Mouse (Mus musculus) urinary bladder, postnatal 36 days (tissue): Measurements from ENCODE around the gene Tmed6.
"Not testable (repeated sequence)": the region's sequence is repeated elsewhere in the genome, so short reads cannot be mapped to it uniquely, and the experiment has no call there.

Source experiments
- DNase-seq, 2 experiments: peaks; one replicate each; pipeline ENCODE4 v3.0.0; 2022; ENCODE audit warnings: low spot score in 2 of 2, mixed read lengths in 1 of 2

The Tmed6 gene

DNA sequence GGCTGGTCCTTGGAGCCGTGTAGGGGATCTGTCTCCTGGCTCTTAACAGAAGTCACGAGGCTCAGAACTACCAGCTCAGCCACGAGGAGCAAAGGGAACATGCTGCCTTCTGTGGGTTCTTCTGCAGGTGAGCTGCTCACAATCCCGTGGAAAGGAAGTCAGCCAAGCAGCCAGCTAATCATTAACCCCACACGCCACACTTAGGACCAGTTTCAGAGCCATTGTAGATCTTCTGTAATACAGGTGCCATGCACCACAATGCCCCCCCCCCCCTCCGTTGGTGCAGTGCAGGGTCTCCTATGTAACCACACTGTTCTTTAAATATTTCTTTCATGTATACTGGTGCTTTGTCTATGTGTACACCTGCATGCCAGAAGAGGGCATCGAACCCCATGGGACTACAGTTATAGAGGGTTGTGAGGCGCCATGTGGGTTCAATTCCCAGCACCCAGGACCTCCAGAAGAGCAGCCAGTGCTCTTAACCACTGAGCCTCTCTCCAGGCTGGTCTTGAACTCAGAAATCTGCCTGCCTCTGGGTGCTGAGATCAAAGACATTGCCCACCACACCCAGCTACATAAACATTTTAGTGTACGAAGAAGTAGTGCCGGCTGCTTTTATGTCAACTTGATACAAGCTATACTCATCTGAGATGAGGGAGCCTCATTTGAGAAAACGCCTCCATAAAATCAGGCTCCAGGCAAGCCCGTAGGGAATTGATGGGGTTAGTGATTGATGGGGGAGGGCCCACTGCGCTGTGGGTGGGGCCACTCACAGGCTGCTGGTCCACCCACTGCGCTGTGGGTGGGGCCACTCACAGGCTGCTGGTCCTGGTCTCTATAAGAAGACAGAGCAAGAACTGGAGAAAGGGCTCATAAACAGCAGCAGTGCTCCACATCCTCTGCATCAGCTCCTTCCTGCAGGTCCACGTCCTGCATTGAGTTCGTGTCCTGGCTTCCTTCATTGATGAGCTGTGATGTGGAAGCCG is at the start of gene Tmed6:
Tmed6 (minus strand) TSS at position 134 of the 986 bp plus-strand sequence.
- DNase-seq = peak in 1 of 2 experiments; percentile 34

DNA sequence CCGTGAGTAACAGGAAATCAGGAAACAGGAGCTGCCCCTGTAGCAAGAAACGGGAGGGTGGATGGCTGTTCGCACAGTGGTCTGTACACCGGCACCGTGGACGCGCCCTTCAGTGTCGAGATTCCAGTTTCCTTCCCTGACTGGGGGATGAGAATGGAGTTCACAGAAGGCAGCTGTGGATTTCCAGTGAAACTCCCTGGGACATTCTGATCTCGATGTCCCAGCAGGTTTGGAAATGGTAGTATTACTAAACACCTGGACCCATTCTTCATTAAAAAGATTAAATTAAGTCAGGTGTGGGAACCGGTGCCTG is 49.5 kb upstream of the Tmed6 start:
- no peak for DNase-seq

DNA sequence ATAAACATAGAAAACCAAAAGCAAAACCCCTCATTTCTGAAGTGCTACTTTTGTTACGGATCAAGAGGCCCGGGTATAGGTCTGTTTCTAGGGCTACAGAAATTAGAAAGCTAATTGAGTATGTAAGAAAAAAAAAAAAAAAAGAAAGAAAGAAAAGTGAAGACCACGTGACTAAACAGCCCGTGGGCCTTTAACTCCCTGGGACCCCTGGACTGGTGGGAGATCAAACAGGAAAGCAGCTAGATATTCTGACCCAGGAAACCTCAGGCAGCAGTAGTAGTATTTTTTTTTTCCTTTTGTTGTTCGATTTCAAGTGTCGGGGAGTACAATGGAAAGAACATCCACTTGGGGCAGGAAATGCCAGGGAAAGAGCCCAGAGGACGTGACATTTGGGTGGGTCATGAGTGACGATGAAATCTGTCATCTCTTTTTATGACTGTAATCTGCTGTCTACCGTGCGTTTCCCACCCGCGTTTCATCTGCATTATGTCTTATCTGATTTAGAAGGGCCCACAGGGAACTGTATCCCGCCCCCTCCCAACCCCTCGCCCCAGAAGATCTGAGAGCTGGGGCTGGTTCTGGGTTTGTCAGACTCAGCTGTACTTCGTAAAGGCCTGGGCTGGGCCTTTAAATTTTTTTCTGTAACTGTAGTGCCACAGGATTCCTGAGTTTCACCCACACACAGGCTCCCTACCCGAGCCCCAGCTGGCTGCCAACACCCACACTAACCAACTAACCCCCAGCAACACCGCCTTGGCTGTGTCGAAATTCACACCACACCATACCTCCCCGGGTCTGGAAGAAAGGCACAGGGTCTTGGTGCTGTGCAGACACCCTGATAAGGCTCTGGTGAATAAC is 48.9 kb upstream of the Tmed6 start:
- no peak for DNase-seq

DNA sequence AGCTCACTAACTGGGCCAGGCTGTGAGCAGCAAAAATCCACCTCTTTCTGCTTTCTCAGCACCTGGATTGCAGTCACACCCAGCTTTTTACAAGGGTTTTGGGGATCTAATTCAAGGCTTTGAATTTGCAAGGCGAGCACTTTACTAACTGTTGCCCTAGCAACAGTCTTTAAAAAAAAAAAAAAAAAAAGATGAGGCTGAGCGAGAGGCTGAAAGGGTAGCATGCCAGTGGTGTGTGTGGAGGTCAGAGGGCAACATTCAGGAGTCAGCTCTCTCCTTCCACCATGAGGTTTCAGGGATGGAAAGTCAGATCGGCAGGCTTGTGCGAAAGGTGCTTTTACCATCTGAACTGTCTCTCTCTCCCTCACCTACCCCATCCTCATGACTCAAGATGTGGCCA is 47.8 kb upstream of the Tmed6 start:
- no peak for DNase-seq

DNA sequence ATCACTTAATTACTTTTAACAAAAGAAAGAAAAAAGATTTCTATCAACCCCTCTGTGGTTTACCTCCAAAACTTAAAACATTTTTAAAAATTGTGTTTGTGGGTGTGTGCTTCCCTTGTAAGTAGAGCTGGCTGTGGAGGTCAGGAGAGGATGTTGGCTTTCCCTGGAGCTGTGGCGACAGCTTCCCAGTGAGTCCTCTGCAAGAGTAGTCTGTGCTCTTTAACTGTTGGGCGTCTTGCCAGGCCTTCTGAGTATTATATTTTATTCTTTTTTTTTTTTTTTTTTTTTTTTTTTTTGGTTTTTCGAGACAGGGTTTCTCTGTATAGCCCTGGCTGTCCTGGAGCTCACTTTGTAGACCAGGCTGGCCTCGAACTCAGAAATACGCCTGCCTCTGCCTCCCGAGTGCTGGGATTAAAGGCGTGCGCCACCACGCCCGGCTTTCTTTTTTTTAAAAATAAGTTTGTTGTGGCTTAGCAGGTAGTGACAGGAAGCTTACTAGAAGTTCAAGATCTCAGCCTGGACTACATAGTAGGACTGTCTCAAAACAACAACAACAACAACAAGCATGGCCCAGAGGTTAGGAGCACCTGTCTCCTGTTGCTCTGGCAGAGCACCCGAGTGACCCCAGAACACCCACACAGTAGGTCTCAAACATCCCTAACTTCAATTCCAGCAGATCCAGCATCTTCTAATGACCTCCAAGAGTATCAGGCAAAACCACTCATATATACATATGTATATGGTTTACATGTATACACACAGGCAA is 46.1 kb upstream of the Tmed6 start:
- DNase-seq = no peak

DNA sequence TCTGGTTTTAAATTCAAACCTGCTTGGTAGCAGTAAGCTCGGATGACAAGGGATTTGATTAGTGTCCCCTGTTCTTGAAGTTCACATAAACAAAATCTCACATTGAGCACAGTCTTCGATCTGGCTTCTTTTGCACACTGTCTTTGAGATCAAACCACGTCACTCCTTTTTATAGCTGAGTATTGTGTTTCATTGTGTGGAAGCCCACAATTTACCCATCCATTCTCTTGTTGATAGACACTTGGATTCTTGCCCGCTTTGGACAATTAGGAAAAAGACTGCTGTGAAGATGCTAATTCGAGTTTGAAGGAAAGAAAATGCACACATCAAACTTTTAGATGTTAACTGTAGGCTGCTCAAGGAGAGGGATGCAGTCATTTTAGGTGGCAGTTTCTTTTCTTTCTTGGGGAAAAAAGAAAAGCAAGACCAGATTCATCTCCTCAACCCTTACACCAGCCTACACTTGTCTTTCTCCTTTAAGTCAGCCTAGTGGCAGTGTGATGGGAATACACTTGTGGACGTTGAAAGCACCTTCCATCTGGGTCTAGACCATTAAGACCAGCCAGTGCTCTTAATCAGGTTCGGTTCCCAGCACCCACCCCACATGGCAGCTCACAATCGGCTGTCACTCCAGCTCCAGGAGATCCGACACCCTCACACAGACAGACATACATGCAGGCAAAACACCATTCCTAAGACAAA is 45.3 kb upstream of the Tmed6 start:
- no peak for DNase-seq

- no peak for DNase-seq
These were observed 44.5 kb upstream of the Tmed6 start for GRCm38 (mm10) chr8:107109816-107110435.

- peak in 1 of 2 experiments; percentile 13 for DNase-seq
These were observed 43.7 kb upstream of the Tmed6 start for GRCm38 (mm10) chr8:107108978-107109720.

GRCm38 (mm10) chr8:107108089-107108488 is 42.6 kb upstream of the Tmed6 start:
- DNase-seq = not testable (repeated sequence)

DNA sequence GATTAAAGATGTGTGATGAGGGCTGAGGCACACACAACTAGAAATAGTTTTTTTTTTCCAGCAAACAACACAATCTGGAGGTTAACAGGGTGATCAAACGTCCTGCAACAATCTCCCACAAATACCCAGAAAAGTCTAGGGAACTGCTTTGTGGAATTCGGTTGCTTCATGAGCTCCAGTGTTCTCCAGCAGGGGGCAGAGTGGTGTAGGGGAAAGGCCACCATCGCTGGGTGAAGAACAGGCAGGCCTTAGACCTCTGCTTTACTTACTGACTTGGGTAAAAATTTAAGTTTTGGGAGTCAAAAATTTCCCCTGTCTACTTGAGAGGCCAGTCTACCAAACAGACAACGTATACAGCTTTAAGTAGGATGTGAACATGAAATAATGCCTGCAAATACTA is 39.1 kb upstream of the Tmed6 start:
- peak; percentile 73 to 79 for DNase-seq

GRCm38 (mm10) chr8:107100635-107101034 is 35.2 kb upstream of the Tmed6 start:
- no peak for DNase-seq

DNA sequence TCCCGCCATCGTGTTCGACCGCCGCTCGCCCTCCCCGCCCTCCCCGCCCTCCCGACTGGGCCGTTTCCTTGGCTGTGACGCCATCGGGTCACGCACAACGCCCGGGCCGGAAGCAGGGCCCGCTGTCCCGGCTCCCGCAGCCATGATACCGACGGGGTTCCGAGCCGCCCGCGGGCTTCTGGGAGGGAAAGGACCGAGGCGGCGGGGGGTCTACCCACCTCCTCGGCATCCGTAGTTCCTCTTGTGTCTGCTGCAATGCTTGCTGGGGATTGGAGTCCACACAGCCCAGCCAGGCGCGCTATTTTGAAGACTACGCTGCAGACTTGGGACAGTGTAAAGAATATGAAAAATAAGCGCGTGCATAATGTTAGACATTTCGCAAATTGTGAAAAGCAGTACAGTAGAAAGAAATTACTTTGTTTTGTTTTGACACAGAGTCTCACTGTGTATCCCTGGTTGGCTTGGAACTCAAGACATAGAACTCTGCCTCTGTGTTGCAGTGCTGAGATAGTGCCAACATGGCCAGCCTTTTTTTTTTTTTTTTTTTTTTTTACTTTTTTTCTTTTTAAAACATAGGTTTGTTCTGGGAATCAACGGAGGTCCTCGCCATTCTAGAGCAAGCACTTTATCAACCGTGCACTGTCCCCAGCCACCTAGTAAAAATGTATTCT is 31.1 kb upstream of the Tmed6 start, which contains the start of gene Terf2:
Terf2 (minus strand) TSS at position 182 of the 671 bp plus-strand sequence.
- peak; percentile 86 to 95 for DNase-seq

- DNase-seq = no peak
These were observed 30.4 kb upstream of the Tmed6 start for GRCm38 (mm10) chr8:107095717-107096365.

DNA sequence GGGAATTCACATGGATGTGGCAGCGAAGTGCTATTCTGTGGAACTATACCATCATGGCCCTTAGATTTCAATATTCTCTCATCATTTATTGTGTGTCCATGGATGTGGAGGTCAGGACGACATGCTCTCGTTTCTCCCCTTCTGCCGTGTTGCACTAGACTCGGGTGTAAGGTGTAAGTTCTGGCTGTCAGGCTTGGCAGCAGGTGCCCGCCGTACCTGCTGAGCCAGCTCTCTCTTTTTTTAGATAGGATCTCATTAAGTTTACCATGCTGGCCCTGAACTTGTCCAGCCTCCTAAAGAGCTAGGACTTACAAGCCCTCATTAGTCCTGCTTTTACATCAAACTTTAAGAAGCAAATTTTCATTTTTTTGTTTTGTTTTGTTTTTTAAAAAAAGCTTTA is 25.1 kb upstream of the Tmed6 start:
- no peak for DNase-seq

- no peak for DNase-seq
These were observed 23.2 kb upstream of the Tmed6 start for GRCm38 (mm10) chr8:107088526-107089063.

DNA sequence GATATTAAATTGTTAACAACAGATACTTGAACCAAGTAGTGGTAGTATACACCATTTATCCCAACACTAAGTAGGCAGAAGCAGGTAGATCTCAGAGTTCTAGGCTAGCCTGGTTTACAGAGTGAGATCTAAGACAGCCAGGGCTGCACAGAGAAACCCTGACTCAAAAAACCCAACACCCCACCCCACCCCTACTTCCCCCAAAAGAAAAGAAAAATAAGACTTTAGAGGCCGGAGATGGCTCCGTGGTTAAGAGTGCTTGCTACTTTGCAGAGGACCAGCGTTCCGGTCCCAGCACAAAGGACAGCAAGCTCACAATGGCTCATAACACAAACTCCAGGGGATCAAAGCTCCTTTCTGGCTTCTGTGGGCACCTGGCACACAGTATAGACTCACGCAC is 20.6 kb upstream of the Tmed6 start:
- no peak for DNase-seq

GRCm38 (mm10) chr8:107085358-107085757 is 19.9 kb upstream of the Tmed6 start:
- no peak for DNase-seq

DNA sequence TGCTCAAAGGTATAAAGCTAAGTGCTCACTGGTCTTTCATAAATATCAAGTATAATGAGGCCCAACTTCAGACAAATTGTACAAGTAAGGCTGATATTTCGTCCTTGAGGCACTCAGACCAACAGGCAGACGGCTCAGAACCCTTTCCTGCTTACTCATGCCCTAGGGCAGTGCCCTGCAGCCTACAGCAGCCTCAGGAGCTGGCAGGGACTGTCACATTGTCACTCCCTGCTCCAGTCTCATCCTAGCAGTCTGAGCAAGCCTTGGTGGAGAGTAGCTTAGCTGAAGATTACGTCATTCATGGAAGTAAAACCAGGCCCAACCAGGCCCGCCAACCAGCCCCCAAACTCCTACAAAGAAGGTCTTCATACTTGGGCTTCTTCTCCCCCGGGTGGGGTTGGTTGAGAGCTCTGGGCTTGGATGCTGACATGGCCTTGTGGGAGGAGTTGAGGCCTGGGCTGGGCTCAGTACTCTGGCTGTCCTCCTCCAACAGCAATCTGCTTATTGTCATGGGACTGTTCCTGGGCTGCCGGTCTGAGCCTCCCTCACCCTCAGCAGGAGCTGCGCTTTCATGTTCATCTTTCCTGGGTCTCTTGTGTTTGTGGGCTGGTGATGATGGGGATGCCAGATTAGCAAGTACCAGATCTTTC is 10.9 kb upstream of the Tmed6 start:
- DNase-seq = no peak
